Mouse (Mus musculus) embryonic facial prominence, embryonic 15.5 days (tissue): ENCODE data around the gene Lrch3. TPM values are rescaled to one million over a fixed set of nuclear protein-coding genes. Genes with fewer than 3 reads are reported as not detected.

ENCODE experiments used
- ATAC-seq: fragments of 200-750 bp; cut with Nextera tagmentation; 2 replicates; pipeline ENCODE4 v1.8.0; 2017; ENCODE audit warnings: low read depth, moderate TSS enrichment; ENCODE audit not compliant: insufficient number of reproducible peaks, low FRiP score, low TSS enrichment
- H3K27ac ChIP-seq: fragments of 300-500 bp; sonication (generic); replicated peaks from 2 replicates; pipeline ENCODE4 v1.5.1; 2015; ENCODE audit warnings: mild to moderate bottlenecking, inconsistent platforms
- H3K27me3 ChIP-seq: fragments of 300-500 bp; sonication (generic); 2 replicates; pipeline ENCODE4 v1.6.1; 2015; ENCODE audit warnings: inconsistent platforms
- H3K36me3 ChIP-seq: fragments of 300-500 bp; sonication (generic); 2 replicates; pipeline ENCODE4 v1.6.1; 2015; ENCODE audit warnings: mild to moderate bottlenecking, inconsistent platforms
- H3K4me1 ChIP-seq: fragments of 300-500 bp; sonication (generic); 2 replicates; pipeline ENCODE4 v1.6.1; 2015; ENCODE audit warnings: inconsistent platforms
- H3K4me2 ChIP-seq: fragments of 300-500 bp; sonication (generic); replicated peaks from 2 replicates; pipeline ENCODE4 v1.6.1; 2015; ENCODE audit warnings: mild to moderate bottlenecking, inconsistent platforms
- H3K4me3 ChIP-seq: fragments of 300-500 bp; sonication (generic); replicated peaks from 2 replicates; pipeline ENCODE4 v1.5.1; 2015; ENCODE audit warnings: mild to moderate bottlenecking, inconsistent platforms
- H3K9ac ChIP-seq: fragments of 300-500 bp; sonication (generic); 2 replicates; pipeline ENCODE4 v1.6.1; 2015; ENCODE audit warnings: inconsistent platforms
- H3K9me3 ChIP-seq: fragments of 300-500 bp; sonication (generic); replicated peaks from 2 replicates; pipeline ENCODE4 v1.6.1; 2016; ENCODE audit warnings: inconsistent platforms
- WGBS: fragments of 180-500 bp; shearing (Covaris S2); methylation state at CpG from one replicate; pipeline ENCODE4 v1.1.7; 2015; 5-methylcytosine and 5-hydroxymethylcytosine counted together
- polyA plus RNA-seq: library from polyadenylated mRNA; unstranded; fragments of >200 nt; fragmentation: Nextera tagmentation; extraction: Ambion mirVana; gene quantifications from 2 replicates; pipeline ENCODE4 v1.2.1, GENCODE M21; 2015

The Lrch3 gene
- polyA plus RNA-seq, 1 experiment from 2014 or later, result 20.5 TPM

GRCm38 (mm10) chr16:32992158-32992557, 78.3 kb downstream of the Lrch3 start:
- Histone ChIP-seq H3K4me3 (no peak overlapping the region), H3K4me2 (no peak overlapping the region), H3K9ac (no peak overlapping the region), H3K36me3 (peaks cover 55% of the 10 kb centered on the region), H3K27me3 (no peaks in the 10 kb centered on the region), H3K9me3 (no peaks in the 10 kb centered on the region), H3K27ac (no peak overlapping the region), H3K4me1 (no peaks in the 10 kb centered on the region)
- ATAC-seq, result no peak
- WGBS, result 95% methylated on average over 5 of the region's 5 CpGs

- Histone ChIP-seq H3K27me3 (no peaks in the 10 kb centered on the region), H3K27ac (no peak overlapping the region), H3K9ac (no peak overlapping the region), H3K4me3 (no peak overlapping the region), H3K9me3 (no peaks in the 10 kb centered on the region), H3K36me3 (peaks cover 60% of the 10 kb centered on the region), H3K4me1 (no peaks in the 10 kb centered on the region), H3K4me2 (no peak overlapping the region)
- no peak for ATAC-seq
- WGBS, result 57% methylated on average over 9 of the region's 9 CpGs
These were observed 91.3 kb downstream of the Lrch3 start for GRCm38 (mm10) chr16:33005216-33005615.

- no peak overlapping the region for H3K9ac ChIP-seq
- H3K9me3 ChIP-seq, result no peaks in the 10 kb centered on the region
- H3K36me3 ChIP-seq, result peaks cover 56% of the 10 kb centered on the region
- H3K4me2 ChIP-seq, result no peak overlapping the region
- no peaks in the 10 kb centered on the region for H3K27me3 ChIP-seq
- no peak for ATAC-seq
- no peak overlapping the region for H3K27ac ChIP-seq
- WGBS, result 81% methylated on average over 7 of the region's 7 CpGs
- no peaks in the 10 kb centered on the region for H3K4me1 ChIP-seq
- no peak overlapping the region for H3K4me3 ChIP-seq
These were observed 93.0 kb downstream of the Lrch3 start for GRCm38 (mm10) chr16:33006888-33007287.

GRCm38 (mm10) chr16:33007436-33007835, 93.5 kb downstream of the Lrch3 start:
- 87% methylated on average over 7 of the region's 7 CpGs for WGBS

GRCm38 (mm10) chr16:33010166-33010565, 96.3 kb downstream of the Lrch3 start:
- Histone ChIP-seq H3K4me1 (no peaks in the 10 kb centered on the region), H3K36me3 (peaks cover 76% of the 10 kb centered on the region)
- 83% methylated on average over 6 of the region's 6 CpGs for WGBS

More at GRCm38 (mm10) chr16:33007436-33007835, 93.5 kb downstream of the Lrch3 start:
- no peak overlapping the region for H3K27ac ChIP-seq
- H3K36me3 ChIP-seq, result peaks cover 56% of the 10 kb centered on the region
- no peak overlapping the region for H3K4me3 ChIP-seq
- no peaks in the 10 kb centered on the region for H3K4me1 ChIP-seq
- H3K27me3 ChIP-seq, result no peaks in the 10 kb centered on the region
- no peak overlapping the region for H3K9ac ChIP-seq
- no peak overlapping the region for H3K4me2 ChIP-seq
- no peaks in the 10 kb centered on the region for H3K9me3 ChIP-seq
- no peak for ATAC-seq

GRCm38 (mm10) chr16:33013801-33014200, 99.9 kb downstream of the Lrch3 start:
- no peak overlapping the region for H3K4me2 ChIP-seq
- H3K27me3 ChIP-seq, result no peaks in the 10 kb centered on the region
- no peak overlapping the region for H3K4me3 ChIP-seq
- no peak for ATAC-seq
- no peak overlapping the region for H3K9ac ChIP-seq
- 92% methylated on average over 5 of the region's 5 CpGs for WGBS
- no peaks in the 10 kb centered on the region for H3K4me1 ChIP-seq
- H3K9me3 ChIP-seq, result no peaks in the 10 kb centered on the region
- H3K27ac ChIP-seq, result no peak overlapping the region
- peaks cover 53% of the 10 kb centered on the region for H3K36me3 ChIP-seq

More at GRCm38 (mm10) chr16:33010166-33010565, 96.3 kb downstream of the Lrch3 start:
- no peaks in the 10 kb centered on the region for H3K27me3 ChIP-seq
- no peak overlapping the region for H3K9ac ChIP-seq
- no peak overlapping the region for H3K27ac ChIP-seq
- no peaks in the 10 kb centered on the region for H3K9me3 ChIP-seq
- no peak for ATAC-seq
- H3K4me2 ChIP-seq, result no peak overlapping the region
- H3K4me3 ChIP-seq, result no peak overlapping the region

- Histone ChIP-seq H3K4me3 (no peak overlapping the region), H3K27me3 (no peaks in the 10 kb centered on the region), H3K4me1 (no peaks in the 10 kb centered on the region), H3K9me3 (no peaks in the 10 kb centered on the region), H3K4me2 (no peak overlapping the region), H3K27ac (no peak overlapping the region), H3K9ac (no peak overlapping the region), H3K36me3 (peaks cover 50% of the 10 kb centered on the region)
- ATAC-seq, result no peak
- 95% methylated on average over 1 of the region's 1 CpGs for WGBS
These were observed 101.0 kb downstream of the Lrch3 start for GRCm38 (mm10) chr16:33014921-33015320.

- no peak for ATAC-seq
- H3K4me1 ChIP-seq, result no peaks in the 10 kb centered on the region
These were observed 101.6 kb downstream of the Lrch3 start for GRCm38 (mm10) chr16:33015396-33015907.

GRCm38 (mm10) chr16:33015986-33016385, 102.1 kb downstream of the Lrch3 start:
- Histone ChIP-seq H3K9ac (no peak overlapping the region), H3K9me3 (no peaks in the 10 kb centered on the region), H3K27me3 (no peaks in the 10 kb centered on the region), H3K27ac (no peak overlapping the region), H3K4me1 (no peaks in the 10 kb centered on the region), H3K36me3 (peaks cover 39% of the 10 kb centered on the region), H3K4me3 (no peak overlapping the region), H3K4me2 (no peak overlapping the region)
- no peak for ATAC-seq
- 87% methylated on average over 2 of the region's 2 CpGs for WGBS

More at GRCm38 (mm10) chr16:33015396-33015907, 101.6 kb downstream of the Lrch3 start:
- Histone ChIP-seq H3K27me3 (no peaks in the 10 kb centered on the region), H3K9ac (no peak overlapping the region), H3K9me3 (no peaks in the 10 kb centered on the region), H3K4me3 (no peak overlapping the region), H3K4me2 (no peak overlapping the region), H3K27ac (no peak overlapping the region), H3K36me3 (peaks cover 44% of the 10 kb centered on the region)
- WGBS, result 93% methylated on average over 3 of the region's 3 CpGs

GRCm38 (mm10) chr16:33017677-33018349, 103.9 kb downstream of the Lrch3 start:
- no peak for ATAC-seq
- Histone ChIP-seq H3K36me3 (peaks cover 28% of the 10 kb centered on the region), H3K4me2 (no peak overlapping the region), H3K27me3 (no peaks in the 10 kb centered on the region), H3K27ac (no peak overlapping the region), H3K4me1 (no peaks in the 10 kb centered on the region), H3K4me3 (no peak overlapping the region), H3K9me3 (no peaks in the 10 kb centered on the region), H3K9ac (no peak overlapping the region)
- 87% methylated on average over 5 of the region's 5 CpGs for WGBS

GRCm38 (mm10) chr16:33019117-33019770, 105.3 kb downstream of the Lrch3 start:
- no peaks in the 10 kb centered on the region for H3K27me3 ChIP-seq
- H3K4me1 ChIP-seq, result no peaks in the 10 kb centered on the region
- H3K4me2 ChIP-seq, result no peak overlapping the region
- no peak for ATAC-seq
- no peak overlapping the region for H3K9ac ChIP-seq
- H3K27ac ChIP-seq, result no peak overlapping the region
- peaks cover 15% of the 10 kb centered on the region for H3K36me3 ChIP-seq
- WGBS, result 69% methylated on average over 21 of the region's 21 CpGs
- H3K9me3 ChIP-seq, result no peaks in the 10 kb centered on the region
- H3K4me3 ChIP-seq, result no peak overlapping the region
